Mouse (Mus musculus) cerebellum, adult 9-11 months (tissue): ENCODE measurements at regions not wholly inside any gene's neighbourhood (a gene's known extent, or its start where the extent isn't known, plus 50 kb on each side); places are given as distances from the start of the nearest gene placed in this dataset.
A peak's percentile ranks its signal among the peaks of the same experiment; 100 is the strongest.

Experiments used
- DNase-seq: peaks from one replicate; pipeline ENCODE4 v3.0.0; 2022

GRCm38 (mm10) chr14:45714311-45714710 lies 56.4 kb upstream of the Ddhd1 start:
- DNase-seq: no peak

GRCm38 (mm10) chr14:45714786-45715185 lies 56.8 kb upstream of the Ddhd1 start:
- no peak for DNase-seq

GRCm38 (mm10) chr14:45716100-45716499 lies 58.2 kb upstream of the Ddhd1 start:
- no peak for DNase-seq

- DNase-seq: no peak
Measured at GRCm38 (mm10) chr14:45722887-45723286, 64.9 kb upstream of the Ddhd1 start.

GRCm38 (mm10) chr14:45724341-45724740 lies 66.4 kb upstream of the Ddhd1 start:
- no peak for DNase-seq

GRCm38 (mm10) chr14:45734530-45735410 lies 76.8 kb upstream of the Ddhd1 start:
- no peak for DNase-seq

- DNase-seq: no peak
Measured at GRCm38 (mm10) chr14:45737966-45738365, 80.0 kb upstream of the Ddhd1 start.

GRCm38 (mm10) chr14:45739638-45740037 lies 81.7 kb upstream of the Ddhd1 start:
- DNase-seq: no peak

GRCm38 (mm10) chr14:45740662-45741061 lies 82.7 kb upstream of the Ddhd1 start:
- no peak for DNase-seq

GRCm38 (mm10) chr14:45746176-45746575 lies 88.2 kb upstream of the Ddhd1 start:
- DNase-seq: no peak

GRCm38 (mm10) chr14:45757376-45757775 lies 99.4 kb upstream of the Ddhd1 start:
- no peak for DNase-seq

GRCm38 (mm10) chr14:45760890-45761680 lies 103.1 kb upstream of the Ddhd1 start:
- no peak for DNase-seq

- DNase-seq: no peak
Measured at GRCm38 (mm10) chr14:45764231-45764630, 106.3 kb upstream of the Ddhd1 start.

- DNase-seq: no peak
Measured at GRCm38 (mm10) chr14:45766582-45766981, 108.6 kb upstream of the Ddhd1 start.

- peak; percentile 35 for DNase-seq
Measured at GRCm38 (mm10) chr14:45772665-45773277, 114.8 kb upstream of the Ddhd1 start.

- peak; percentile 9 for DNase-seq
Measured at GRCm38 (mm10) chr14:45773326-45773725, 115.4 kb upstream of the Ddhd1 start.

GRCm38 (mm10) chr14:45781850-45782249 lies 123.9 kb upstream of the Ddhd1 start:
- no peak for DNase-seq

GRCm38 (mm10) chr14:45794980-45795379 lies 137.0 kb upstream of the Ddhd1 start:
- DNase-seq: no peak

GRCm38 (mm10) chr14:45796665-45797319 lies 138.8 kb upstream of the Ddhd1 start:
- DNase-seq: no peak

GRCm38 (mm10) chr14:45797320-45797696 lies 139.4 kb upstream of the Ddhd1 start:
- DNase-seq: no peak

- DNase-seq: no peak
Measured at GRCm38 (mm10) chr14:45799286-45799685, 141.3 kb upstream of the Ddhd1 start.

- DNase-seq: no peak
Measured at GRCm38 (mm10) chr14:45805950-45806349, 148.0 kb upstream of the Ddhd1 start.

- DNase-seq: no peak
Measured at GRCm38 (mm10) chr14:45806726-45807280, 148.9 kb upstream of the Ddhd1 start.
